Mouse (Mus musculus): Measurements from ENCODE around the gene Hp. TPM values are rescaled to one million over a fixed set of nuclear protein-coding genes. Genes with fewer than 3 reads are reported as not detected.

Hp gene
- total RNA-seq (2021) = 1 to 10 TPM; 3.8 to 9.2 TPM

DNA sequence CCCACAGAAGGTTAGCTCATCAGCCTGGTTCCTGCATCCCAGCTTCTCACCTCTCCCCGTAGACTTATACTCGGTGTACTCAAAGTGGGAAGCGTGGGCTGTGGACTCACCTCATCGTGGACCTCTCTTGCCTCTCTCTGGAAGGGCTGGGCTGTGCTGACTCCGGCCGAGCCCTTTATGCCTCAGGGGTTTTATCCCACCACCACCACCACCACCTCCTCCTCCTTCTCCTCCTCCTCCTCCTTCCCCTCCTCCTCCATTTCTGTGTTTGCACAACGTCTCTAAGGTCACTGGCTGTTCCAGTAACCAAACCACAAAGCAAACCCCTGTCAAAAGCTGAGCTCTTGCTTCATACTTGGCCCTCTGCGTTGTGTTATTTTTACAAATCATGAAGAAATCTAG lies at the start of gene Hp:
Gene Hp (minus strand): TSS at position 273 of the 402 bp plus-strand sequence.
- intact Hi-C loops (cut with DNase I) = no loop called here
- no peak for DNase-seq (ENCODE audit: low spot score)

DNA sequence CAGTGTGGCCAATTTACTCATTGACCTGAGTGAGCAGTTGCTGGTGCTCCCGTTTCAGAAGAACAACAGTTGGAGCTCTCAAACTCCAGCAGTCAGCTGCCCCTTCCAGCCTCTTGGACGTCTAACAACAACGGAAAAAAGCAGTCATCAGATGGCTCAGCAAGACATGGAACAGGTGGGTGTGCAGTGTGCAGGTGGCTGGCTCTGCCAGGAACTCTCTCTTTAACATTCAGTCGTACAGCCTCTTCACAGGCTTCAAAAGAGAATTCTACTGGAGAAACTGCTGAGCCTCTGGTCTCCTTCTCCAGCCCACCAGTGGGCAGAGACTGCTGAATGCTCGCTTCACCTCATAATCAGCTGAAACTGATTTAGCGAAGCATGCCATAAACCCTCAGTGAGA lies 49.7 kb upstream of the Hp start:
- no peak for DNase-seq (ENCODE audit: low spot score)
- intact Hi-C loops (cut with DNase I) = no loop called here

DNA sequence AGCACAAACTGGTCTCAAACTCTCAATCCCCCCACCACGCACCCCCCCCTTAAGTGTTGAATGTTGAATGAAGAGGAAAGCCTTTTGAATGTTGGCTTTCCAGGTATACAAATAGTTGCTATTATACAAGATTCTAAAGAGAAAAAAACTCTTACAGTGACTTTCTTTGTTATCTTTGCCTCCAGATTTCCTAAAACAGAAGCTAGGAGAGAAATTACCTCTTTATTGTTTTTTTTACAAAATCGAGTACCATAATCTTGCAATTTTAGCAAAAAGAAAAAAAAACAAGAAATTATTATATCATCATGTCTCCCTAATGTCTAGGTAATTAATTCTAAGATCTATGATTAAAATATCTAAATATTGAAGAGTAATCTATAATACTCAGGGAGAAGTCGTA lies 36.6 kb upstream of the Hp start:
- no peak for DNase-seq (ENCODE audit: low spot score)
- intact Hi-C loops (cut with DNase I) = no loop called here

DNA sequence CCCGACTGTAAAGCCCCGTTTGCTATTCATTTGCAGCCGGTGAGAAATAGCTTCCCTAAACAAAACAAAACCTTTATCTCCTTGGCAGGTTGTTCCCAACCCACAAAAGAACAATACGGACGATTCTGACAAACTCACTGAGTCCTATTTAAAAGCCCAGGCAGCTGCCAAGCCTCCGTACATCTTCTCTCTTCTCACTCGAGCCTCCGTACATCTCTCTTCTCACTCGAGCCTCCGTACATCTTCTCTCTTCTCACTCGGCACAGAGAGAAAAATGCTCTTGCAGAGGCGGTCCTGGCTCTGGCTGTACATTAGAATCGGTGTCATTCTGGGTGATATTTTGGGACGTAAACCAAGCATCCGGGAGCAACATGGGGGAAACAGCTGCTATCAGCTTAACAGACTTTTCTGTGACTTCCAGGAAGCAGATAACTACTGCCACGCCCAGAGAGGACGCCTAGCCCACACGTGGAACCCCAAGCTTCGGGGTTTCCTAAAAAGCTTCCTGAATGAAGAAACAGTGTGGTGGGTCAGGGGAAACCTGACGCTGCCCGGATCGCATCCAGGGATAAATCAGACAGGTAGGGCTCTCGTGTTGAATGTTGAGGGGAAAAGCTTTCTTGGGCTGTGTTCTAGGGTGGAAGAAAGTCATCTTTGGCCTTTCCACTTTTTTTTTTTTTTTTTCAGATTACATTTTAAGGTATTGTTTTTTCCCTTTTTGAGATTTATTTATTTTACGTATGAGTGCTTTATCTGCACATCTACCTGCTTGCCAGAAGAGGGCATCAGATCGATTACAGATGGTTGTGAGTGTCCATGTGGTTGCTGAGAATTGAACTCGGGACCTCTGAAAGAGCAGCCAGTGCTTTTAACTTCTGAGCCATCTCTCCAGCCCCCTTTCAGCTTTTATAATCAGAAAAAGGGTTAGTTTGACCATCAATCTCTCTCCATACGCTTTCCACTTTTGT lies 35.6 kb upstream of the Hp start, which contains the start of gene Pkd1l3:
Gene Pkd1l3 (plus strand): TSS at position 275 of the 968 bp plus-strand sequence.
- DNase-seq (ENCODE audit: low spot score) = no peak
- intact Hi-C loops (cut with DNase I) = loop anchor here (5.0 kb wide), 1 partner anchor 78 kb away; the partner anchor contains the start of gene Ist1

DNA sequence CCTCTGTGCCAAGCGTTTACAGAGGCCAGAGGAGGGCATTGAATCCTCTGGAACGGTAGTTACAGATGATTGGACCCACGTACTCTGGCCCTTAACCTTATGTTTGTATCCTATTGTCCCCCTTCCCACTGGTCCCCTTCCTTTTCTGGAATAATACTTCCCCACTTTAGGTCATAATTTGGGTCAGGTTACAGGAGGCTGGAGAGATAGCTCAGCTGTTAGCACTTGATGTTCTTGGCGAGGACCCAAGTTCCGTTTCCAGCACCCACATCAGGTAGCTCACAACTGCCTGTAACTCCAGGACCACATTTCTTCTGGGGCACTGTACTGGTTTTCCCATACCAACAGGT lies 30.2 kb upstream of the Hp start:
- intact Hi-C loops (cut with DNase I) = loop anchor here (5.0 kb wide), 1 partner anchor 168 kb away; the partner anchor contains the start of gene Ap1g1

DNA sequence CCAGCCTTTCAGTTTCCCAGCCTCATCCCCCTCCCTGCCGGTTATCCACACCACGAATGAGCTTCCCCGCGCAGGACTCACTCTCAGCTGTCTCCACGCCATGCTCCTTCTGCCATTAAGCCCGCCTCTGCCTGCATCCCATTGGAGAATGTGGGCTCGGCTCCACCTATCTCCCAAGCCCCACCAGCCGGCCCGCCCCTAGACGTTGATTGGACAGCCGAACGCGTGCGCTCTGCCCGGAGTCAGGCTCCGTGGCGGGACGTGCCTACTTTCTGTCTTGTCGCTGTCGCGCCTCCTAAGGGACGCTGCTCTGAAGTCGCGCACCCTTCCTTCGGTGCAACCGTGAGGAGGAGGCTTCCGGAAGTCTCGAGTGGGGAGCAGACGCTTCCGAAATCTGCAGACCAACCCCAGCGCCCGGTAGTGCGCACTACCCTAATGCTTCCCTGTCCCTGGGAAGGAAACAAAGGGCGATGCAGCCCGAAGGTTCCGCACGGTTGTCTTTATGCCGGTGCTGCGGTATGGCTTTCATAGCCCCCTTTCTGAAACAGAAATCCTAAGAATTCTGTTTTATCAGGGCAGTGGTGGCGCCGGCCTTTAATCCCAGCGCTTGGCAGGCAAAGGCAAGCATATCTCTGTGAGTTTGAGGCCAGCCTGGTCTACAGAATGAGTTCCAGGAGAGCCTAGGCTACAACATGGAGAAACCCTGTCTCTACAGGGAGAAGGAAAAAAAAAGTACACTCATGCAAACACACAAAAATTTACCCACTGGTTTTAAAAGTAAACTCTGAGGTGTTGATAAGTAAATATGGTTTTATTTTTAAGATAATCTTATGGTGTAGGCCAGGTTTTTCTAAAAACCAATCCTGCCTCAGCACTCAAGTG lies 29.5 kb upstream of the Hp start, which contains the start of gene Dhodh:
Gene Dhodh (minus strand): TSS at position 403 of the 882 bp plus-strand sequence.
- DNase-seq (ENCODE audit: low spot score) = peak; percentile 93
- intact Hi-C loops (cut with DNase I) = loop anchor here (1.0 to 5.0 kb wide), 2 partner anchors 43 to 169 kb away; partner anchors contain the start of genes Ap1g1, Dhx38 and Txnl4b

More for the DNA sequence above, 30.2 kb upstream of the Hp start:
- no peak for DNase-seq (ENCODE audit: low spot score)

DNA sequence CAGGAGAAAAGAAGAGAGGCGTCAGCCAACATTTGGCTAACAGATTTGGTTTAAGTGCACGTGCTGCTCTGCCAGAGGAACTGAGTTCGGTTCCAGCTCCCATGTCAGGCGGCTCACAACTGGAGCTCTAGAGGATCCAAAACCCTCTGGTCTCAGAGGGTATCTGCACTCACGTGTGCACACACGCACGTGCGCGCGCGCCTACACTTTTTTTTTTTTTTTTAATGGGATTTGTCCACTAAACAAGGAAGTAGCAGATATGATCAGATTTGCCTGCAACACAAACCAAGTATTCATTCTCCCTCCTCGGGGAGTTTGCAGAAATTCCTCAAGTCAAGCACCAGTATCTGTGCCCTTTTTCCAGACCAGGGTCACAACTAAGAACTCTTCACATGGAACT lies 28.7 kb upstream of the Hp start:
- DNase-seq (ENCODE audit: low spot score) = no peak
- intact Hi-C loops (cut with DNase I) = loop anchor here (1.0 to 5.0 kb wide), 2 partner anchors 42 to 170 kb away; partner anchors contain the start of genes Ap1g1, Dhx38 and Txnl4b

DNA sequence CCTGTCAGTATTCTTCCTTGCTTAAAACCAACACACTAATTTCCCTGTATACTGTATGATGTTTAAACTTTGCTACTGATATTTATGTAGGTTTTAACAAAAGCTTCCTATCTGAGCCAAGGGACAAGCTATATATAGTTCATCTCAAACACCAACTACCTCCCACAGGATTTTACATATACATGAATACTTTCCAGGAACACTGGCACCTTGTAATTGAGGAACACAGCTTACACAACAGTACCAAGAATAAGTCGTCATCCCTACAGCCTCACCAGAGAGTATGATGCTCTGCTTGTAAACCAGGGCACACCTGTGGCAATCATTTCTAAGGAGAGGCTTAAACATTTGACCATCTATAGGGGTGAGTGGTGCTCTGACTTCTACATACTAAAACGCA lies 27.8 kb upstream of the Hp start:
- intact Hi-C loops (cut with DNase I) = loop anchor here (5.0 kb wide), 1 partner anchor 171 kb away; the partner anchor contains the start of gene Ap1g1
- DNase-seq (ENCODE audit: low spot score) = no peak

DNA sequence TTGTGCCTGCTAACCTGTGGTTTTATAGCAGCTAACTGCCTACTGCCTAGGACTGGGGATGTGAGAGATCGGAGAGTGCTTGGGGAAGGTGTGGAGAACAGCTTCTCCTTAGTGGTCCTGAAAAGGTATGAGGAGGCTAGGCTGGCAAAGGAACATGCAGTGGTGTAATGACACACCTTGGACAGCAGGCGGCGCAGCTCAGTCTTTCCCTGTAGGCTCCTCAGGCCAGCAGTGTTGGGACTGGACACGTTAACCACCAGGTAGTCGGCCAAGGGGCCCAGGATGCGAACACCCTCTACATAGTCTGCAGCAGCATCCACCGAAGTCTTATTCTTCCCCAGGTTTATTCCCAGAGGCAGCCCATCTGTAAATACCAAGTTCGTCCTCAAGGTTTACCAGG lies 16.9 kb upstream of the Hp start:
- DNase-seq (ENCODE audit: low spot score) = no peak
- intact Hi-C loops (cut with DNase I) = no loop called here

DNA sequence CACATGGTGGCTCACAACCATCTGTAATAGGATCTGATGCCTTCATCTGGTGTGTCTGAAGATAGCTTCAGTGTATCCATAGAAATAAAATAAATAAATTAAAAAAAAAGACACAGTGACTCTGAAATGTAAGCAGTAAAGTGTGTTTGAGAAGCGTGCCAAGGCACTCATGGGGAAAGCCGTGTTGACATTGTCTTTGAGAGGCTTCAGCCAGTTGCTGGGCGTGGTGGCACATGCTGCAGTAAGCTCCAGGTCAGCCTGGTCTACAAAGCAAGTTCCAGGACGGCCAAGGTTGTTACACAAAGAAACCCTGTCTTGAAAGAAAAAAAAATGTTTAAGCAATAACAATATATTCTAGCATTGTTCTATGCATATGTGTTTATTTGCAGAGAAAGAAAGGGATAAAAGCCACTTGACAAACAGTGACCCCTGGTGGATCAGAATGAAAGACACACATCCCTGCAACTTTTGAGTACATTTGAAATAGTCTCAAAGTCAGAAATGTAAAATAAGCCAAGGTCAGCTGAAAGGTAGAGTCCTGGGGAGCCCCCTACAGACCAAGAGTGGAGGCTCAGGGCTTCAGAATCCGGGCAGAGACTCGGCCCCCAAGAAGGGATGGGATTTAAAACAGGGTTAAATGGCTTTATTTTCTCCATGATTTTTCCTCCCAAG lies 14.3 kb upstream of the Hp start:
- intact Hi-C loops (cut with DNase I) = no loop called here
- no peak for DNase-seq (ENCODE audit: low spot score)

DNA sequence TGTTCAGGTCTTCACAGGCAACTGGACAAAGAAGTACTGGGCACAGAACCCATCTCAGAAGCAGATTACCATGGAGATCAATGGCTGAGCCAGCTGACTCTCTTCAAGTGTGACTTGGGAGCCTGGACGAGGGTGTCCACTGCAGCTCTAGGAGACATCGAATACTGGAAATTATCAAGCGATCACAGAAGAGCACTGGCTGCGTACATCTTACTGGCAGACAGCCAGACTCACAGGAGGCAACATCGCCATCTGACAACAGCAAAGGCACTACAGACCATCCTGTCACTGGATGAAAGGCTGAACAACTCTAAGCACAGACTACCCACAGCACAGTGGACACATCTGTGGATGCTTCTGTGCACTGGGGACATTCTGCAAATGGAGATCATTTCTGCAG lies 13.2 kb upstream of the Hp start:
- no peak for DNase-seq (ENCODE audit: low spot score)
- intact Hi-C loops (cut with DNase I) = no loop called here

DNA sequence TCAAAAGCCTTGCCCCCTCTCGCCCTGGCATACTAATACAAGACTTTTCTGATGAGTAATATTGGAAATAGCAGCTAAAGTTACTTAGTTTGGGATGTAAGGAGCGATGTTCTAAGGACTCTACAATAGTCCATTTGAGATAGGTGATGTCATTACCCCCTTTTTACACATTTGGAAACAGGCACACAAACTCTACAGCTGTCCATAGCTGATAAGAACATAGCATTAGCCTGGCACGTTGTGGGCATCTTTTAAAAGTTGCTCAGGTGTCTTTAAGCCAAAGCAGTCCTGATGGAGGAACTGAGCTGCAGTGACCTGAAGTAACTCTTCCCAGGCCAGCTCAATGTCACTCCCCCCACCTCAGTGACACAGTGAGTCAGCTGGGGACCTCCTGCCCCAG lies 12.4 kb upstream of the Hp start:
- intact Hi-C loops (cut with DNase I) = no loop called here
- no peak for DNase-seq (ENCODE audit: low spot score)

DNA sequence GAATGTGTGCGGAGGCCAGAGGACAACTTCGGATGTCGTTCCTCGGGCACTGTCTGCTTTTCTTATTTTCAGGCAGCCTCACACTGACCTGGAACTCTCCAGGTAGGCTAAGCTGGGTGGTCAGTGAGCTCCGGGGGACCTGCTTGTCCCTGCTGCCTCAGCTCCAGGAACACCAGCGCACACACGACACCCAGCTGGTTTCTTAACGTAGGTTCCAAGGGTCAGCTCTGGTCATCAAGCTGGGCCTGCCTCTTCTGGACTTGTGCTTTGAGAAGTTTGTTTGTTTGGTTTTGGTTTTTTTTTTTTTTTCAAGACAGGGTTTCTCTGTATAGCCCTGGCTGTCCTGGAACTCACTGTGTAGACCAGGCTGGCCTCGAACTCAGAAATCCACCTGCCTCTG lies 11.9 kb upstream of the Hp start:
- intact Hi-C loops (cut with DNase I) = no loop called here
- DNase-seq (ENCODE audit: low spot score) = no peak

DNA sequence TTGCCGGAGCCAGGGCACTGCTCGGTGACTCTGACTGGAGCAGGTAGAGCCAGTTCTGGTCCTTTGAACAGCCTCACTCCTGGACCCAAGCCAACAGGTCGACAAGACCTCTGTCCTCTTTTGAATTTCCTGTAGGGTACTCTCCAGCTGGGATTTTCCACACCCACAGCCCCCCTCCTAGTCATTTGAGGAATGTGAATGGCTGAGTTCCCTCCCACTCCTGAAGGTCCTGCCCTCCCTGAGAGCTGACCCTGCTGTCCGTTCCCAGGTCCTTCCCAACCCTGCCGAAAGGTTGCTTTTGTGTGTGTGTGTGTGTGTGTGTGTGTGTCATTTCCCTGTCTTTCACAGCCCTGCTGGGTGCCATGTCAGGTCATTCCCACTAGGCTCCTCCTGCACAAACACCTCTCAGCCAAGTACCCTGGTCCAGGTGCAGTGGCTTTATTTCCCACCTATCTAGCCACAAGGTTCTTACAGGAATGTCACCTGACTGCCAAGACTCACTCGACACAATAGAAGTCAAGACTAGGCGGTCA lies 8.1 kb upstream of the Hp start:
- intact Hi-C loops (cut with DNase I) = no loop called here
- DNase-seq (ENCODE audit: low spot score) = no peak

DNA sequence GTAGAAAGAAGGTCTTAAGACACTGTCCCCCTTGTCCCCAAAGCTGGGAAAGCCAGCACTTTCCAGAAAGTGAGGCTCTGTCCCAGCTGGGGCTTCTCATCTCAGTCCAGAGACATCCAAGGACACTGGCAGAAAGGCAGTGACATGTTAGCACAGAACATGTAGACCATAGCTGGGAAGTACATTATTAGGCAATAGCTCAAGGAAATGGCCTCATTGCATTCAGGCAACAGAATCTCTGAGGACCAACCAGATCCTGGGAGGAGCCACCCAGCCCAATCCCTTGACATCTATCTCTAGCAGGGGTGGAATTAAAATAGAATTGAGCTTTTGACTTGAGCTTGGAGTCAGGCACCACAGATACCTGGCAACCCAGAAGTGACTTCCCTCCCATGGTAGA lies 6.7 kb upstream of the Hp start:
- intact Hi-C loops (cut with DNase I) = no loop called here
- no peak for DNase-seq (ENCODE audit: low spot score)

DNA sequence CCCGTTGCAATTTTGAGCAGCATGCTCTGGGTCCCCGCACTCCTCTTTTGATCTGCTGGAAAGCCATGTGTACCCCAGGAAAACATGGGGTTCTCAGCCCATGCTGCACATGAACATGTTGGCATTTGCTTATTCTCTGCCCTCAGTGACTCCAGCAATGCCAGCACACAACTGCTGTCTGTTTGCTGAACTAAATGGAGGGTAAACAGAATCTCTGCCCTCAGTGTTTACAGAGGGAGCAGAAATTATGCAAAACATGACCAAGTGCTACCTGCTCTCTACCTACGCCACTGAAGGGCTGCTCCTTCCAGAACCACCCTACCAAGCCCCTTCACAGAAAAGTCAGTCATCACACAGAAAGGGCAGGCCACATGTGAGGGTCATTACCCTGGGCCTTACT lies 5.9 kb upstream of the Hp start:
- DNase-seq (ENCODE audit: low spot score) = no peak
- intact Hi-C loops (cut with DNase I) = no loop called here

DNA sequence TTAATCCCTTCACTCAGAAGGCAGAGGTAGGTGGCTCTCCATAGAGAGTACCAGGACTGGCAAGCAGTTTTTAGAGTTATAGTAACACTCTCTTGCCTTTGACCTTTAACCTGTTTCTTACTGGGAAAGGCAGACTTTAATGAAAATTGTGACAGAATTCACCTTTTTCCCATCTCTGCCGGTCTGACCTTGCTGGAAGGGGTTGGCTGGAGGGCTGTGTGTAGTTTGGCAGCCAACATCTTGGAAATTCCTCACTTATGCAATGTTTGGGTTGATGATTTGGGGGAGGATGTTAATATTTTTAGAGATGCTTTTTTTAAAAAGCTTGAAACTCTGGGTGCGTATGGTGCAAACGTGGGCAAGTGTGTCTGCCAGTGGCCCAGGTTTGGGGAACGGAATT lies 5.3 kb upstream of the Hp start:
- no peak for DNase-seq (ENCODE audit: low spot score)
- intact Hi-C loops (cut with DNase I) = no loop called here

DNA sequence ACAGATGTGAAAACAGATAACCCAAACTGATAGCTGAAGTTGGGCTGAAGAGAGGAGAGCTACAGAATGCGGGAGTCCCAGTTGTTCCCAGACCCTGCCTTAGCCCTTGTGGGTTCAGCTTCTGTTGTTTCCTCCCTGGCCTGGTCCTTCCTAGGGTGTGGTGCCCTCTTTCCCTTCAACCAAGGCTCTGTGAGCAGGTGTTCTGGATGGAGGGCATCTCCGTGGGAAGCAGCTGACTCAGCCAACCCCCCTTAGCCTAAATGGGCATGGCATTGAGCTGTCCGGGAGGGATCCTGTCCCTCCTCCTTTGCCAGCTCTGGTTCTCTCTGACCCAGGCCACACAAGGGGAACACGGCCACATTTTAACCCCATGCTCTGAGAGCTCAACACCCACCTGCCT lies 2.7 kb downstream of the Hp start:
- intact Hi-C loops (cut with DNase I) = no loop called here
- DNase-seq (ENCODE audit: low spot score) = no peak

DNA sequence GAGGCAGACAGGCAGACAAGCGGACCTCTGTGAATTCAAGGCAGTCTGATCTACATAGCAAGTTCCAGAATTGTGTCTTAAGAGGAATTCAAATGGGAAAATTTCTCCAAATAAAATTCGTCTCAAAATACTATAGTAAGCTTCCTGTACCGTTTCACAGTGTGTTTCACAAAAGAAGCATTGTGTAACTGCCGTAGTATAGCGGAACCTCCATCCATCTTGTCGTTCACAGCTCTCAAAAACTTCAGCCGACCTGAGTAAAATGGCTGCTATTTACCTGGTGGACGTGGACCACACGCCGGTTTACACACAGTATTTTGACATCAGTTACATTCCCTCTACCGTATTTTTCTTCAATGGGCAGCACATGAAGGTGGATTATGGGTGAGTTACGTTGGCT lies 7.8 kb downstream of the Hp start:
- no peak for DNase-seq (ENCODE audit: low spot score)
- intact Hi-C loops (cut with DNase I) = no loop called here
